Mouse (Mus musculus) E14TG2a.4 (cell line): Measurements from ENCODE around the gene Hmga2.

ENCODE experiments used
- CTCF ChIP-seq: conservative IDR thresholded peaks from 2 replicates; pipeline ENCODE4 v1.5.1; 2014; ENCODE audit warnings: low read length
- NANOG ChIP-seq: IDR thresholded peaks from 2 replicates; pipeline ENCODE4 v1.6.1; 2014; ENCODE audit warnings: borderline replicate concordance, low read length, mixed read lengths

- TF ChIP-seq CTCF (no peak), NANOG (no peak)
Observed at GRCm38 (mm10) chr10:120416628-120417027, 59.6 kb downstream of the Hmga2 start.
